Mouse (Mus musculus): ENCODE results near the gene Cdsn. TPM values are rescaled to one million over a fixed set of nuclear protein-coding genes. Genes with fewer than 3 reads are reported as not detected.

Gene Cdsn
- polyA plus RNA-seq, 1 experiment from 2014 or later, result 0.08 TPM

DNA sequence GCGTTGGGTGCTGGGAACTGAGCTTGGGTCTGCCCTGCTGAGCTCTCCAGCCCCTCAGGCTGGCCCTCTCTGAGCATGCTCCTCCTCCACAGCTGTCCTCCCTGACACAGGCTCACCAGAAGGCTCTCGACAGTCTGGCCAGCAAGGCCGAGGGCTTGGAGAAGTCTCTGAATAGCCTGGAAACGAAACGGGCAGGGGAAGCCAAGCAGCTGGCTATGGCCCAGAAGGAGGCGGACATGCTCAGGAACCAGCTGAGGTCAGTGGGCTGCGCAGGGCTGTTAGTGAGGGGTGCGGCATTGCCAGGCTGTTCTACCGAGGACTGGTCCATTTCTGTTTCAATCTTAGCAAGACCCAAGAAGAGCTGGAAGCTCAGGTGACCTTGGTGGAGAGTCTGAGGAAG is 27.6 kb upstream of the Cdsn start:
- 89% methylated on average over 9 of the region's 9 CpGs for WGBS
- Histone ChIP-seq H3K4me3 (ENCODE audit: low read depth, low read length) (no peak overlapping the region), H3K27ac (ENCODE audit: low read depth, low read length) (no peak overlapping the region), H3K4me2 (no peak overlapping the region), H3K9ac (ENCODE audit: low read length) (no peak overlapping the region), H3K36me3 (ENCODE audit: control insufficient read depth, insufficient read depth, low read length) (peaks cover 8% of the 10 kb centered on the region; the same call in 1 of the 2 replicates), H3K27me3 (ENCODE audit: control insufficient read depth, insufficient read depth, low read length) (no peaks in the 10 kb centered on the region), H3K4me1 (ENCODE audit: control insufficient read depth, insufficient read depth, low read length) (no peaks in the 10 kb centered on the region), H3K9me3 (ENCODE audit: control insufficient read depth, low read length) (no peaks in the 10 kb centered on the region)
- DNase-seq (ENCODE audit: low spot score, missing footprints), result peak; percentile 49
- ATAC-seq (ENCODE audit: low FRiP score), result no peak

GRCm38 (mm10) chr17:35526644-35527043 is 25.3 kb upstream of the Cdsn start:
- Histone ChIP-seq H3K4me1 (ENCODE audit: control insufficient read depth, insufficient read depth, low read length) (no peaks in the 10 kb centered on the region), H3K27ac (ENCODE audit: low read depth, low read length) (no peak overlapping the region), H3K4me3 (ENCODE audit: low read depth, low read length) (no peak overlapping the region), H3K9ac (ENCODE audit: low read length) (no peak overlapping the region), H3K4me2 (no peak overlapping the region), H3K36me3 (ENCODE audit: control insufficient read depth, insufficient read depth, low read length) (peaks cover 8% of the 10 kb centered on the region; the same call in 1 of the 2 replicates), H3K9me3 (ENCODE audit: control insufficient read depth, low read length) (no peaks in the 10 kb centered on the region), H3K27me3 (ENCODE audit: control insufficient read depth, insufficient read depth, low read length) (no peaks in the 10 kb centered on the region)
- WGBS, result 81% methylated on average over 8 of the region's 8 CpGs
- no peak for ATAC-seq (ENCODE audit: low FRiP score)
- peak; percentile 60 for DNase-seq (ENCODE audit: low spot score, missing footprints)

DNA sequence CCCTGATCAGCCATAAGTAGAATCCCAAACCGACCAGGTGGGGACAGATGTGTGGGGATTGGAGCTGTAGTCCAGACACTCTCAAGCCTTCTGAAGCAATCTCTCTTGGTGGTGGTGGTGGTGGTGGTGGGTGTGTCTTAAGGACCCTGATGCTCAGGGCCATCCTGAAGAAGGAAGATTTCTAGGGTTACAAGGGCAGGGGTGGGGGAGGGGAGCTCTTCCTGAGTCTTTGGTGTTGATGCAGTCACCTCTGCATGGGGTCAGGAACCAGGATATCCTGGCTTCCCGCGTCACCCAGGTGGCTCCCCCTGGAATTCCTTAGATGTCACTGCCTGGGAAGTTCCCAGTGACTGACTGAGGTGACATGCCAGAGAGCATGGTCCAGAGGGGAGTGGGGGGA is 19.6 kb upstream of the Cdsn start:
- Histone ChIP-seq H3K4me3 (ENCODE audit: low read depth, low read length) (no peak overlapping the region), H3K9me3 (ENCODE audit: control insufficient read depth, low read length) (no peaks in the 10 kb centered on the region), H3K4me1 (ENCODE audit: control insufficient read depth, insufficient read depth, low read length) (no peaks in the 10 kb centered on the region), H3K9ac (ENCODE audit: low read length) (no peak overlapping the region), H3K27ac (ENCODE audit: low read depth, low read length) (no peak overlapping the region), H3K4me2 (no peak overlapping the region), H3K36me3 (ENCODE audit: control insufficient read depth, insufficient read depth, low read length) (peaks cover 4% of the 10 kb centered on the region; the same call in 1 of the 2 replicates), H3K27me3 (ENCODE audit: control insufficient read depth, insufficient read depth, low read length) (no peaks in the 10 kb centered on the region)
- 14% methylated on average over 3 of the region's 3 CpGs for whole genome bisulfite sequencing
- no peak for ATAC-seq (ENCODE audit: low FRiP score)
- DNase-seq (ENCODE audit: low spot score, missing footprints), result peak; percentile 84

DNA sequence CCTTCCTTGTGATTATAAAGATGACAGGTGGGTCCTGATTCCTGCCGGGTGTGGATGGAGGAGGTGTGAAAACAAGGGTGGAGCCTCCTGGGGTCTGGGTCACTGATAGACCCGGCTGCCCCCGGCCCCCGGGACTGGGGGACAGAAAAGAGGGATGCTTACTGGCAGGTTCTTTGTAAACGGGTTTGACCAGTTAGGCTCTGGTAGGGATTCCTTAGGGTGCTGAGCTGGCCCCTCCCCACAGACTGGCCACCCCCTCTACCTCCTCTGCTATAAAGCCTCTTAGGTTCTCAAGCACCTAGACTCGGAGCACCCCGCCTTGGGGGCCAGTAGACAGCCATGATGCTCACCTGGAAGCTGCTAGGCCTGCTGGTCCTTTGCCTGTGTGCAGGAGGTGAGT is 19.0 kb upstream of the Cdsn start, which contains the start of gene Psors1c2:
Psors1c2 (plus strand) TSS at position 301 of the 400 bp plus-strand sequence.
- Histone ChIP-seq H3K4me2 (no peak within 1 kb of the TSS), H3K27ac (ENCODE audit: low read depth, low read length) (no peak within 1 kb of the TSS), H3K9me3 (ENCODE audit: control insufficient read depth, low read length) (no peaks in the 10 kb centered on the region), H3K4me3 (ENCODE audit: low read depth, low read length) (no peak within 1 kb of the TSS), H3K27me3 (ENCODE audit: control insufficient read depth, insufficient read depth, low read length) (no peaks in the 10 kb centered on the region), H3K9ac (ENCODE audit: low read length) (no peak within 1 kb of the TSS), H3K36me3 (ENCODE audit: control insufficient read depth, insufficient read depth, low read length) (peaks cover 4% of the 10 kb centered on the region; the same call in 1 of the 2 replicates), H3K4me1 (ENCODE audit: control insufficient read depth, insufficient read depth, low read length) (no peaks in the 10 kb centered on the region)
- ATAC-seq (ENCODE audit: low FRiP score), result no peak
- no peak for DNase-seq (ENCODE audit: low spot score, missing footprints)
- 48% methylated on average over 7 of the region's 7 CpGs for WGBS

DNA sequence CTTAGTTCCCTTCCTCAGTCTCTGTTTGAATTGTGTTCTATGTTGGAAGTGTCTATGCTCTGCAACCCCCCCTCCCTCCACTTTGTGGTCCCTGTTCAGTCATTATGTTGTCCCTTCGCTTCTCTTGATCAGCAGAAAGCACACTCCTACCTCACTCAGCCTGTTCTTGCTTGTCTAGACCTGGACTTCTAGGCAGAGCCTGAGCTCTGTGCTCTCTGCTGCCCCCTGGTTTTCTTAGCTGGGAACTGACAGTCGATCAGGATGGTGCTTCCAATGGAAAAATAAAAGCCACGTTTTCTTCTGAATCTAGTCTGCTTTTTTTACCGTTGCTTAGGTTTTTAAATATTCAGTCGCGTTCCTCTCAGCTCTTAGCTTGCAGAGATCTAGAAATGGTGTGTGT is 17.6 kb upstream of the Cdsn start:
- peak; percentile 96 for DNase-seq (ENCODE audit: low spot score, missing footprints)
- WGBS, result 20% methylated on average over 6 of the region's 6 CpGs
- Histone ChIP-seq H3K4me1 (ENCODE audit: control insufficient read depth, insufficient read depth, low read length) (no peaks in the 10 kb centered on the region), H3K4me2 (no peak overlapping the region), H3K27me3 (ENCODE audit: control insufficient read depth, insufficient read depth, low read length) (no peaks in the 10 kb centered on the region), H3K9me3 (ENCODE audit: control insufficient read depth, low read length) (no peaks in the 10 kb centered on the region), H3K27ac (ENCODE audit: low read depth, low read length) (no peak overlapping the region), H3K36me3 (ENCODE audit: control insufficient read depth, insufficient read depth, low read length) (no peaks in the 10 kb centered on the region), H3K4me3 (ENCODE audit: low read depth, low read length) (no peak overlapping the region), H3K9ac (ENCODE audit: low read length) (no peak overlapping the region)
- ATAC-seq (ENCODE audit: low FRiP score), result peak; percentile 66; the same call in 1 of the 2 replicates

- 86% methylated on average over 4 of the region's 4 CpGs for WGBS
- Histone ChIP-seq H3K4me1 (ENCODE audit: control insufficient read depth, insufficient read depth, low read length) (no peaks in the 10 kb centered on the region), H3K27me3 (ENCODE audit: control insufficient read depth, insufficient read depth, low read length) (no peaks in the 10 kb centered on the region), H3K27ac (ENCODE audit: low read depth, low read length) (no peak overlapping the region), H3K36me3 (ENCODE audit: control insufficient read depth, insufficient read depth, low read length) (no peaks in the 10 kb centered on the region), H3K4me3 (ENCODE audit: low read depth, low read length) (no peak overlapping the region), H3K9ac (ENCODE audit: low read length) (no peak overlapping the region), H3K9me3 (ENCODE audit: control insufficient read depth, low read length) (no peaks in the 10 kb centered on the region), H3K4me2 (no peak overlapping the region)
- peak; percentile 73 for DNase-seq (ENCODE audit: low spot score, missing footprints)
- no peak for ATAC-seq (ENCODE audit: low FRiP score)
Measured at GRCm38 (mm10) chr17:35537421-35537820, 14.5 kb upstream of the Cdsn start.

DNA sequence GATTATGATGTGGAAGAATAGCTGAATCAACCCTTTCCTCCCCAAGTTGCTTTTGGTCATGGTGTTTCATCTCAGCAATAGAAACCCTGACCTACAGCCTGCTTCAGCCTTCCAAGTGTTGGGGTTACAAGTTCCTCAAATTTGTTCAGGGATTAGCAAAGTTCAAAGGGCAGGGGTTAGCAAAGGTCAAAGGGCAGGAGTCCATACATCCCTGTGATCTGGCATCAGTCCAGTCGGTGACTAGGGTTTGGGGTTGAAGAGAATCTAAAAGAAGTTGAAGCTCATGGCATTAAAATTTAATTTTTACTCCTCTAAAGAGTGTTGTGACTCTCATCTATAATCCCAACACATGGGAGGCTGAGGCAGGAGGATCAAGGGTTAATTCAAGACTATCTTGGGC is 13.5 kb upstream of the Cdsn start:
- Histone ChIP-seq H3K4me3 (ENCODE audit: low read depth, low read length) (no peak overlapping the region), H3K9me3 (ENCODE audit: control insufficient read depth, low read length) (no peaks in the 10 kb centered on the region), H3K36me3 (ENCODE audit: control insufficient read depth, insufficient read depth, low read length) (no peaks in the 10 kb centered on the region), H3K27ac (ENCODE audit: low read depth, low read length) (no peak overlapping the region), H3K27me3 (ENCODE audit: control insufficient read depth, insufficient read depth, low read length) (no peaks in the 10 kb centered on the region), H3K4me1 (ENCODE audit: control insufficient read depth, insufficient read depth, low read length) (peaks cover 5% of the 10 kb centered on the region; the same call in 1 of the 2 replicates), H3K9ac (ENCODE audit: low read length) (no peak overlapping the region), H3K4me2 (no peak overlapping the region)
- ATAC-seq (ENCODE audit: low FRiP score), result no peak
- DNase-seq (ENCODE audit: low spot score, missing footprints), result peak; percentile 67
- 92% methylated on average over 1 of the region's 1 CpGs for WGBS

GRCm38 (mm10) chr17:35539540-35539939 is 12.4 kb upstream of the Cdsn start:
- Histone ChIP-seq H3K9me3 (ENCODE audit: control insufficient read depth, low read length) (no peaks in the 10 kb centered on the region), H3K27ac (ENCODE audit: low read depth, low read length) (no peak overlapping the region), H3K27me3 (ENCODE audit: control insufficient read depth, insufficient read depth, low read length) (no peaks in the 10 kb centered on the region), H3K4me1 (ENCODE audit: control insufficient read depth, insufficient read depth, low read length) (peaks cover 7% of the 10 kb centered on the region; the same call in 1 of the 2 replicates), H3K9ac (ENCODE audit: low read length) (no peak overlapping the region), H3K36me3 (ENCODE audit: control insufficient read depth, insufficient read depth, low read length) (no peaks in the 10 kb centered on the region), H3K4me3 (ENCODE audit: low read depth, low read length) (no peak overlapping the region), H3K4me2 (no peak overlapping the region)
- ATAC-seq (ENCODE audit: low FRiP score), result no peak
- 59% methylated on average over 10 of the region's 10 CpGs for WGBS
- peak; percentile 71 for DNase-seq (ENCODE audit: low spot score, missing footprints)

DNA sequence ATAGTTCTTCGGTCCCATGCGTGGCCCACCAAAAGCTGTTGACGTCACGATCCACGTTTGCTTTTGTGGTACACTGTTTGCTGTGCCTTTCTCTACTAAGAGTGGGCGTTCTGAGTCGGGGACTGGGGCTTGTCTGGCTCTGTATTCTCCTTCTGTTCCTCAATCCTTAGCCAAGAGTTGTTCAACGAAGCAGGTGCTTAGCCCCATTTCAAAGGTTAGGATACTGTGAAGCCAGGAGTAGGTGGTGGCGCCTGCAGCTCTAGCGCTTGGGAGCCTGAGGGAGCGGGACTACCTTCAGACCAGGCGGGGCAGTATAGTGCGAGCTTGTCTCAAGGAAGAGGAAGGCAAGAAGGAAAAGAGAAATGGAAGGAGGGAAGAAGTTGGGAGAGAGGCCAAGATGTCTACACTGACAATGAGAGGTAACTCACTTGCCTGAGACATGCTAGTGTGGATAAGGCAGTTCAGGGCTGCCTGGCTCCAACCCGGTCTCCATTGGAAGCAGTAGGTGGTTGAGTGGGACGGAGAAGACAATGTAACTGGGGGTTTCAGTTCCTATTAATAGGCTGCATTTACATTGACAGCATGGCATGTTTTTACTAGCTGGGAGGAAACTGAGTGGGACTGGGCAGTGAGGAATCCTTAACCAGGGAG is 9.0 kb upstream of the Cdsn start:
- Histone ChIP-seq H3K4me3 (ENCODE audit: low read depth, low read length) (no peak overlapping the region), H3K27ac (ENCODE audit: low read depth, low read length) (no peak overlapping the region), H3K4me1 (ENCODE audit: control insufficient read depth, insufficient read depth, low read length) (peaks cover 9% of the 10 kb centered on the region; the same call in 1 of the 2 replicates), H3K36me3 (ENCODE audit: control insufficient read depth, insufficient read depth, low read length) (no peaks in the 10 kb centered on the region), H3K9me3 (ENCODE audit: control insufficient read depth, low read length) (no peaks in the 10 kb centered on the region), H3K9ac (ENCODE audit: low read length) (no peak overlapping the region), H3K4me2 (0 out of 2 replicates have a peak overlapping the region, but pooled peaks have one; percentile 3), H3K27me3 (ENCODE audit: control insufficient read depth, insufficient read depth, low read length) (no peaks in the 10 kb centered on the region)
- peak; percentile 30; the same call in 1 of the 2 replicates for ATAC-seq (ENCODE audit: low FRiP score)
- WGBS, result 78% methylated on average over 15 of the region's 15 CpGs
- DNase-seq (ENCODE audit: low spot score, missing footprints), result peak; percentile 79
